Mouse (Mus musculus) ovary, postnatal 10 days (tissue): ENCODE measurements at regions not wholly inside any gene's neighbourhood (a gene's known extent, or its start where the extent isn't known, plus 50 kb on each side); places are given as distances from the start of the nearest gene placed in this dataset.

ENCODE experiments used
- DNase-seq: peaks from one replicate; pipeline ENCODE4 v3.0.0; 2022; ENCODE audit warnings: low spot score

DNA sequence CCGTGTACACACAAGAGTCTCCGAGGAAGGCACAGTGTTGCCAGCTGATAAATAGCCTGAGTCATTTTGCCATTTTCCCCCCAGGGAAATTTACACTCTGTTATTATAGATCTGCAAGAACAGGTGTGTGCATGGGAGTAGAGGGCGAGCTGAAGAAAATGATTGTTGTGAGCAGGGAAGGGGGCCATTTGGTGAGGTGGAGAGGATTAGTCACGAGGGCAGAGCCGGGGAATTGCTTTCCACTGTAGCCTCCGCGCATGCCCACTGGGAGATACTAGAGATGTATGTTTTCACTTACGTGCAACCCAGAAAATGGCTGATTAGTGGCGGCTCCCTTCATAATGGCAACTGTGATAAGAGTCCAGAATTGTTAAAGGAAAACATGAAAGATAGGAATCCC is 185.3 kb upstream of the Krr1 start:
- no peak for DNase-seq

DNA sequence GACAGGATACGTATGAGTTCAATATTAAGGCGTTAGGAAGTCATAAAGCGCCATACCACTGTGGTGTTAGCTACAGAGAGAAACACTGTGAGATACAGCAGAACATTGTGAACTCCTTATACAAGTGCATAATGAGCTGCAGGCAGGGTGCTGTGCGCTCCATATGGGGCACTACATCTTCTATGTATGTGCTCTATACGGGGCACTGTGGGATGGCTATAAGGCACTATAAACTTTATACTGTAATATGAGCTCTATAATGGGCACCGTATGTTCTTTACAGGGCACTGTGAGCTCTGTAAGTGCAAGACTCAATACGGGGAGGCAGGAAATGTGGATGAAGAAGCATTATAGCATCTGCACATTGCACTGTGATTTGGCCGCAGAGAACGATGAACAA is 183.2 kb upstream of the Krr1 start:
- no peak for DNase-seq

DNA sequence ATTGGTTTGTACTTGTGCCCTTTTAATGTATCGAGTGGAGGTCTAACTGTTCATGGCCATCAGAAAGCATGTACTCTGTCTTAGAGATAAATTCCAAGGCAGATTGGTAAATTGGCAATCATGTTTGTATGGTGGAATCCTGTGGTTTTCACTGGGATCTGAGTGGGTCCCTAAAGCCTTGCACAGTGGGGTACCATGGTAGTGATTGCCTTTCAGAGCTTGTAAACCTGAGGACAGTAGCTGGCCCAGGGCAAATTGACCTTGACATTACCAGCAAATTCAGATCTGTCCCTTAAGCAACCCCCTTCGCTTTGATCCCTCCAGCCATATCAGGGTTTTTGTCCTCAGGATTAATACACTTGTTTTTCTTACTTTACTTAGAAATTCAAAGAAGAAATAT is 181.6 kb upstream of the Krr1 start:
- DNase-seq: no peak

DNA sequence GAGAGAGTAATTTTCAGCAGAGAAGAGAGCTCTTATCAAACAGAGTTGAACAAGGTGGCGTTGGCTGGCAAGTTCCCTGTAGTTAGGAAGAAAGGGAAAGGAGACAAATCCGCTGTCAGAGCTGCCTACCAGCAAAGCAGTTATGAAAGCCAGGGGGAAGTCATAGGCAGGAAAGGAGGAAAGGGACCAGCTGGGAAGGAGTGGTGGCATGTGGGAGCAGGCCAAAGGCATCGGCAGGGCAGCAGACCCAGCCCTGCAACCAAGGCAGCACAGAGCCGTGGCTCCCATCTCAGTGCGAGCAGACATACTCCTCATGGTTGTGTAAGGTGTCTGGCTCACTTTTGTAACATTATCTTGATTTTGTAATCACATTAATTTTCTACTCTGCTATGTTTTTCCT is 177.4 kb upstream of the Krr1 start:
- no peak for DNase-seq

DNA sequence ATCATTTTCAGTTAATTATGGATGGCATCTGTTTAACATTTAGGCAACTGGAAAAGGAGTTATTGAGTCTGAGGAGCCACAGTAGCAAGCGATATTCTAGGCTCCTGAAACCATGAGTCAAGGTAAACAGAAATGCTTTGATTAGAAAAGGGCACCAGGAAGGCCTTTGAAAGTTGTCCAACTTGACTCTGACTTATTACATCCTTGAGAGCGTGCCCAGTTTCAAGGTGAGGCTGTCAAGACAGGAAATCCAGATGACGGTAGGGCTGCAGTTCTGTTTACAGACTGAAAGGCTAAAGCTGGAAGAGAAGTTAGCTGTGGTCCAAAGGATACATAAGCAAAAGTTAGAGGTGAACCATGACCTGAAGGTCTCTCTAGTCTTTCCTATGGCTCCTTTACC is 176.7 kb upstream of the Krr1 start:
- no peak for DNase-seq

DNA sequence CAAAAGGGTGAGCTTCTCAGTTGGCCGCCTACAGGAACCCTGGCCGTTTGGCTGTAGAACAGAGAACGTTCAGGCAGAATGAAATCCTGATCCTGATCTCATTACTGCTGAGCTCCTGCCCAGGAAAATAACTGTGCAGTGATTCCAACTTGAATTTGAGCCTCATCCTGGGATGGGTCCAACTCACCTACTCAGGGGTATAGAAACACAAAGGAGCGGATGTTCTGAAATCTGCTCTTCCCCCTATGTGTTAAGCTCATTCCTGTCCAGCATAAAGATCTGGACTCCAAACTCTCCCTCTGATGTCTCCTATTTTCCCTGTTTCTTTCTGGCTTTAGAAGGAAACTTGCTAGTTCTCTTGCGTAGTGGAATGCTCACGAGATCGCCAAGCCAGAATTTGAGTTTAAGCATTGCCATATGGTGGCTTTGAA is 173.6 kb upstream of the Krr1 start:
- DNase-seq: no peak

DNA sequence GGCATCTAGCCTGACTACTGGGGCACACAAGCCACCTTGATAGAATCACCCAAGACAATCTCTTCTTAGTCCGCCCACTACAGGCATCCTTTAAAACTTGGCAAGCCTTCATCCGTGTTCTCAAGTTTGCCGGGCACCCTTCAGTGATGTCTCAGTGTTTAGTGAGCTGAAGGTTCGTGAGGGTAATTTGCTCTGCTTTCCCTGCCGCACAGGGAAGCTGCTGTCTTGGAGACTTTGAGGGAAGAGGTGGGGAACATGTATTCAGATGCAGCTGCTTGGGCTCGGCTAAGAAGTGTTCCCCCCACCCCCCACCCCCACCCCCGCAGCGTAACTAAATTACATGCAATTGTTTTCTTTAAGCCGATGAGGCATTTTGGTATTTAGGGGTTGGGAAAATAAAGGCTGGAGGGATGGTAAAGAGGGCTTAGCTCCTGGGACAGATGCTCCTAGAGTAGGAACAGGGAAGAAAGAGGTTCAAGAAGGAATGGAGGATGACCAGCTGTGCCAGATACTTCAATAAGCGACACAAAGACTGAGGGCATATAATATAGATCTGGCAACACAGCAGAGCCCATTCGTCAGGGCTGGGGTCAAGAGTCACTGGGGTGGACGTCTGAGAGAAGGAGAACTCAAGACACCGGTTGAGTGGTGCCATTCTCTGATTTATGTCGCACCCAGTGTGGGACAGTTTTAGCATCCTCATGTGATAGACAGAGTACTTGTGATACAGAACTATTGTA is 172.4 kb upstream of the Krr1 start:
- no peak for DNase-seq

DNA sequence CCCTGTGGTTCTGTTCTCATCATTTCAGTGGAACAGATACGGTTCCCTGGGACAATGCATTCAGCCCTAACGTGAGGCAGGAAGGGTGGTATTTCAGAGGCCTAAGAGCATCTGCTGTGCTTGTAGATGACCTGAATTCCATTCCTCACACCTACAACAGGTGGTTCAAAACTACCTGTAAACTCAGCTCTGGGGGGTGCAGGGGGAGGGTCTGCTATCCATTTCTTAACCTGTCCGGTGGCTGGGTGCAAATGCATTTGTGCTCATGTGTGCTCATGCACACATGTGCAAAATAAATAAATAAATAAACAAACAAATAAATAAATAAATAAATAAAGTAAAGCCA is 171.9 kb upstream of the Krr1 start:
- no peak for DNase-seq

DNA sequence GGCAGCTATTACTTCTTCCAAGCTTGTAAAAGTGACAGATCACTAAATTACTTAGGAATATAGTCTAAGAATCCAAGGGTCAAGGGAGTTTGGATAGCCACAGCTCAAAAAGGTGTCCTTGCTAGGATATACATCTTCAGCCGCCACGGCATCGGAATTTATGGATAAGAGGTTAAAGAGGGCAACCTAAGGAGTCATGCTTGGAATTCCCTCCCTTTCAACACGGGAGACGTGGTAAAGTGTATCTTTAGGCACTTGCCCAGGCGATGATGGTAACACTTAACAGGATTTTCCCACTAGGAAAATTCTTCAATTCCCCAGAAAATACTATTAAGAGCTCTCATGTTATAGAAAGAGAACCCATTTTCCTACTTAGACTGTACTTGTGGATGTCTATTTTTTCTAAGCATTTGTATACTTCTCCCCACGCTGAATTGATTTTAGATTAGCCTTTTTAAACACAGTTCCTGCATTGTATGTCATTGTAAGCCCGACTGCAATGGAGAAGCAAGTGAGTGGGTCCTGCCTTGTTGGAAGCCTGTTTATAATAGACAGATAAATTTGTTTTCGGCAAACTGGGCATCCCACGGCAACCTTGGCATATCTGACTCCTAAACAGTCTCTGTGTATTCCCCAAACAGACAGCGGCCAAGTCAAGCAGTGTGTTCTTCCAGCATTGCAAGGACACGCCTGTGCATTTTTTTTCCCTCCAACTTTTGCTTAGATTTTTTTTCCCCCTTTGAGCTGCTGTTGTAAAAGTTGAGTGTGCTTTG is 171.3 kb upstream of the Krr1 start:
- DNase-seq: no peak

DNA sequence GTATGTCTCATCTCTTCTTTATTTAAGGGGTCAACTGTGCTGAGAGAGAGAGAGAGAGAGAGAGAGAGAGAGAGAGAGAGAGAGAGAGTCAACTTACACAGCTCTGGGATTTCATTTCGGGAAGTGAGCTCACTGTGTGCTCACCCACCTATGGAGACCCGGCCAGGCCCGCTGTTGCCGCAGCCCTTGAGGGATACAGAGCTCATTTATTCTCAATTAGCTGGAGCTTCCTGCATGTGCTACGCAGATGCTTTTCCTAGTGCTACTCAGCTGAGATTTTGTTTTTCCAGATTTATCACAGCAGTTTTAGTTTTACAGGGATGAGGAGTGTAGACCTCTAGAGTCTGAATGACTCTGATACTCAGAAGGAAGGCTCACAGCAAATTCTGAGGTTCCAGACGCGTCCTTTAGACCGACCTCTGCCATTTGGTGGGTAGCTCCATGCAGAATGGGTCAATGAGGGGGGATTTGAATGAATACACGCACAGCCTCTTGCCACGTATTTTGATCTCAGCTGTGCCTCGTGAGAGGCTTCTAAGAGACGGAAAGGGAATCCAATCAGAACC is 170.6 kb upstream of the Krr1 start:
- no peak for DNase-seq

DNA sequence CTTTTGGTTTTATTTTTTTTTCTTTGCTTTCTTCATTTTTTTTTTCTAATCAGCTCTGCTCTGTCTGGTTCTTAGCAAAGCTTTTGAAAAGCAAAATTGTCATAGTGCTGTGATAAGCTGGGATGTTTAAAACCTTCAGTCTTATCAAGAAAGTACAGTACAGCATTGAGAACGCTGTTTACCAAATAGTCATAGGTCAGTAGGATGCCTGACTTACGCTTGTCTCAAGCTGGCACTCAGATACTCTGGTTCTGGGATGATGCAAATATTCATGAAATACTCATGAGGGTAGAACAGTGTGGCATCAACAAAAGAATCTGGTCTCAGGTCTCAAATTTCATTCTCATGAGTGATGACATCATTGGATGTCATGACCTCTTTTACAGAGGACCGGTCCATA is 166.1 kb upstream of the Krr1 start:
- DNase-seq: no peak

DNA sequence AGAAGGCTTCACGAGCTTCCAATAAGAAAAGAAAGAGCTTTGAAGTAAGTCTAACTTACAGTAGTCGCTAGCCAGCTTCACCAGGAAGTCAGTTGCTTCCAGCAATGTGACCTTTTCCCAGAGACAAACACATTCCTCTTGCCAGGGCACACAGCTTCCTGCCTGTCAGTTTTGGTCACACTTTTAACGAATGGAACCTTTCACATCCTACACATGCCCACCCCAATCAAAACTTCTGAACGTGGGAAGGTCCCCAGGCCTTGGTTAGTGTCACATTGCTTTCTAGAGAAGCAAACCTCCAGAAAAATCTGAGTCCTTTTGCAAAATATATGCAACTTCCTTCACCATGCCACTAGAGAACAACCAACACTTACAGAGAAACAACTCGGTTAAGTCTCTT is 165.5 kb upstream of the Krr1 start:
- DNase-seq: no peak

DNA sequence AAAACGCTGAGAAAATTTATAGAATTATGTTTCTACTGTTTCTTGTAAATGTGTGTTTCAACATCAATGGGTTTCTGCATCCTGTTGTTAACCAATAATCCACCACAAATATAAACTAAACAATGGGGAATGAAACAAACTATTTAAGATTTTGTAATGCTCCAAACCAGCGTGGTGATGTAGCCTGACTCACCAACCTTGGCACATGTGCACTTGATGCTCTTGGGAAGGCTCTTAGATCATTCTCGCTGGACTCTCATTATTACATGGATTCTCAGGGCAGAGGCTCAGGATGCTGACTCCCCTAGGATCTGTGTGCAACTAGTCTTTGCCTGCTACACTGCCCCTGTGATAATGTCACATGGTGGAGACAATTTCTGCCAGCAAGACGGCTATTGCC is 158.7 kb upstream of the Krr1 start:
- no peak for DNase-seq

DNA sequence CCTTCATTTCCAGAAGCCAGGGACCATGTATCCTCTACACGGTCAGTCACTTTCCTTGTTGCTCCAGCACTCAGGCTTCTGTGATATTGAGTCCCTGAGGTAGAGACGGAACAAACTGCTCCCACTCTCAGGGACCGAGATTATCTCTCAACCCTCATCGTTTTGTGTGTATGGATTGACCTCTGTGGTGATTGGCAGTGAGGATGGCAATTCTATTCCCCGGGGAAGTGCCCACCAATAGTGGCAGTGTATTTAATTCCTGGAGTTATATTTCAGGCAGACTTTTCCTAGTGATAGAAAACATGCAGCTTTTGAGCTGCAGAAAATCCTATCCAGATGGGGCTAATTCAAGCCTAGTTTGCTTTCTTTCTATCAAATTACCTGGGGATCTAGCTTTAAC is 157.8 kb upstream of the Krr1 start:
- DNase-seq: no peak

DNA sequence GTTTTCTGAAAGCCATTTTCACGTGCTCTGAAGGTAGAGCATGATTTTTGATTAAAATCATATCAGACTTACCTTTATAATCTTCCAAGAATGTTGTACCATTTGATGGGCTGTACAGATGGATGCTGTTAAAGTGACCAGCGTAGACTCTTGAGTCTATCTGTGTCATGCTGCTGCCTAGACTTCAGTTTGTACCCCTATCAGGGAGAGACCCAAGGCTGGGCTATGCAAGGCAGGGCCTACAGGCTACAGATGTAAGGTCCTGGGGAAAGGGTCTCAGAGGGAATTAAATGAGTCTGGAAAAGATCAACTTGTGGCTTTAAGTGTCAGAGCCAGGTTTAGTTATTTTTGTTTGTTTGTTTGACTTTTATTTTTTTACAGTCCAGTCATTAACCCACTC is 157.3 kb upstream of the Krr1 start:
- DNase-seq: no peak

DNA sequence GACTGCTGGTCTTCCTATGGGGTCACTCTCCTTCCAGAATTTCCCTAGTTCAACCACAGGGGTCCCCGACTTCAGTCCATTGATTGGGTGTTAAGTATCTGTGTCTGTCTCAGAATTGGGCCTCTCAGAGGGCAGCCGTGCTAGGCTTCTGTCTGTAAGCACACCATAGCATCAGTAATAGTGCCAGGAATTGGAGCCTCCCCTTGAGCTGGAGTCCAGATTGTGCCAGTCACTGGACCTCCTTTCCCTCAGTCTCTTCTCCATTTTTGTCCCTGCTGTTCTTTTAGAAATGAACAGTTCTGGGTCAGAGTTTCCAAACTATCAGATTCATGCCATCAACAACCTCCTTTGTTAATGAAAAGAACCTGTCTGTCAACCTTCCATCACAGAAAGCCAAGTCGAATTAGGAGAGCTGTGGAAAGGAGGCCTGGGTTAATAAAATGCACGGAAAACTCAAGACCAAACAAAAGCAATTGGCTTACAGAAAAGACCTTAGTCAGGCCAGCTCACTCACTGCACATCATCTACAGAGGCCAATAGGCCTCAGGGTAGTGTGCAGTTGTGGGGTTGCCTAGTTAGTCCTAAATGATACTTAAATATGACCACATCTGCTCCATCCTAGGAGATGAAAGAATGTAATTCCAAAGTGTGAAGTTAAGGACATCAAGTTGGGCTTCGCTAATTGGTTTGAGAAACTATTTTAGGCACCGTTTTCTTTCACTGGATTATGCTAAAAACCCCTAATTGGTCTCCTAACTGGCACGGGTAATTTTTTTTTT is 156.5 kb upstream of the Krr1 start:
- DNase-seq: no peak

DNA sequence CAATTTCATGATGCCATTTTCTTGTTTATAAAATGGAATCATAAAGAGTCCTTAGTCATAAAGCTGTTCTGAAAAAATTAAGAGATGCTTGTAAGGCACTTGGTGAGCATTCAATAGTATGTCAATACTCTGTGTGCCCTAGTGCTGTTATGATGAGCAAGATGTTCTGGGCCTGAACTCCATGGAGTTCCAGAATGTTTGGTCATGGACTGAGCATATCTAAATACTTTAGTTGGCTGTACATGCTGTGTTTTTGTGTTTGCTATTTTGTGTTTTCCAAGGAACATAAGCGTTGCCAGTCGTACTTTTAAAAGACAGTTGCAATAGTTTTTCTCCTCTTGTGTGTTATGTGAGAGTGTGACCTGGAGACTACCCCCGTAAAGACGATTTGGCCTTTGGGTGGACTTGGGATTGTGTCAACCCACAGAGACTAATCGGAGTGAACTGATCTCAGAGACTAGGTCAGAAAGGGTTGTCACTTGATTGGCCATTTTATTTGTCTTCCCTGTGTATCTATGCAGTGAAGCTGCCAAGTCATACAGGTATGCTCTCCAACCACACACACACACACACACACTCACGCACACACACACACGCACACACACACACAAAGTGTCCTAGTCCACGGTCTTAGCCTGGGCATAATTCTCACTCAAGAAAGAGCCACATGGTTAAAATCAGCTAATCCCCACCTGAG is 152.6 kb upstream of the Krr1 start:
- DNase-seq: no peak

DNA sequence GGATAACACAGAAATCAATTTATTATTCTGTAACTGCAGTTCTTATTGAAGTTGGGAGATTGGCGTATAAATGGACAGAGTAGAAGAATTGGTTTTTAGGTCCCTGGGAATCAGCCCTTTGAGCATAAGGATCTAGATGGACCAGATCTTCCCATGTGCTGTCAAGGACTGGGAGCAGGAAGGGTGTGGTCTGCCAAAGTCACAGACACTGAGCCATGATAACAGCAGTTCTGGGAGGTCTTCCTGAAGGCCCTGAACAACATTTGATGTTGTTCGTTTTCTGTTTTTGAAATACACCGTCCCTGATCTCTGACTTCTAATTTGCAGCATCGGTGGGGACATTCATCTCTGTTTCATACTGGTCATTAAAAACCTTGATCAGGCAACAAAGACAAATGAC is 147.6 kb upstream of the Krr1 start:
- no peak for DNase-seq

DNA sequence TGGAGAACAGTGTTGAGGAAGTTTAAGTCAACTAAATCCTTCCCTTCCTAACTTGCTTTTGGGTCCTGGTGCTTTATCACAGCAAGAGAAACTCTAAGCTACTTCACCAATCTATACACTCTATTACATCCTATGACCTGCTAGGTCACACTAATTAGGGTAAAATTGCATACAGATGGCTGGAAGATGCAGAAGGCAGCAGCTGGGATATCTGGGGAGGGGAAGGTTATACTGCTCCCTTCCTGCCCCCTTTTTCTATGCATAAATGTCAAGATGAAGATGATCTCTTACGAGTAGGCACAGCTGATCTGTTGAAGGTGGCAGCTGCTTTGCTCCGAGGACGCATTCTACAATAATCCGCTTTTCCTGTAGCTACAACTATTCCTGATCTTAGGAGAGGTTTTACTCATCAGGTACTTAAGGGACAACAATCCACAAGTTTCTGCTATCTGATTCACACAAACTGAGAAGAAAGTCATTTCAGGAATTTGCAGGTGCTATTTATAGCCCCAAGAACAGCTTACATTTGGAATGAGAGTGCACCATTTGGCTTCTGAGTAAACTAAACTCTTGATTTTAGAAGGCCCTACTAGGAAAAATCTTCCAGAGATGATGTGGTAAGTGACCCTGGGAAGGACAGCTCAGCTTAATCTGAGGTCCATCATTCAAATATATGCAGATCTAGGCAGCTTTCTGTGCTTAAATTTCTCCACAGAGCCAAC is 146.3 kb upstream of the Krr1 start:
- DNase-seq: no peak

DNA sequence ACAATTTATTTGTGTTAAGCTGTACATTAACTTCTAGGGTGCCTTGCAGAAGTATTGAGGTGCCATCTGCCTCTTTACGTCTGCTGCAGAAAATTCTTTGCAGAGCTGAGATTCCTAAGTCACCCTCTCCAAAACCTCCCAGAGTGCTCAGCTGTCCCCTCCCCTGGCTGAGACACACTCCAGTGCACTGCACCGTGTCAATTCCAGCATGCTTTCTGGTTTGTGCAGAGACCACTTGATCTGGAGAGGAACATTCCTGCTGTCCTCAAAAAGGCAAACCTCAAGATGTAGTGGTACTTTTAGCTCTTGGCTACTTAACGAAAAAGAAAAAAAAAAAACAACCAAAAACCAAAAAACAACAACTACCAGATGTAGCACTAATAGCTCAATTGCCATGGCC is 145.2 kb upstream of the Krr1 start:
- no peak for DNase-seq

DNA sequence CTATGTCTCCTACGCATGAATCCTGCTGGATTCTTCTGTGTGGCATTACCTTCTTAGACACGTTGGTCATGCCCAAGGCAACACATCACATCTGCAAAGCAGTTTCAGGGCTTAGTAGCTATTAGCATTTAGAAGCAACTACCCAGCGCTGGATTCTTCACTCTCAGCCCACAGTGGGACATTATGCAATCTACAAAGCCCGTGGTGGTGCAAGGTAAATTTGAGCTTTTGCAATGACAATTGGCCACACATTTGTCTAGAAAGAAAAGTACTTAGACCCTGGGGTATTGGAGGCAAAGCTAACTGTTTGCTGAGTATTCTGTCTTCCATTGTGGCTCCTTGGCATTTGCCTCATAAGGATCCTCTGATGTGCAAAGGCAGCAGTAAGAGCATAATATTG is 144.5 kb upstream of the Krr1 start:
- DNase-seq: no peak

DNA sequence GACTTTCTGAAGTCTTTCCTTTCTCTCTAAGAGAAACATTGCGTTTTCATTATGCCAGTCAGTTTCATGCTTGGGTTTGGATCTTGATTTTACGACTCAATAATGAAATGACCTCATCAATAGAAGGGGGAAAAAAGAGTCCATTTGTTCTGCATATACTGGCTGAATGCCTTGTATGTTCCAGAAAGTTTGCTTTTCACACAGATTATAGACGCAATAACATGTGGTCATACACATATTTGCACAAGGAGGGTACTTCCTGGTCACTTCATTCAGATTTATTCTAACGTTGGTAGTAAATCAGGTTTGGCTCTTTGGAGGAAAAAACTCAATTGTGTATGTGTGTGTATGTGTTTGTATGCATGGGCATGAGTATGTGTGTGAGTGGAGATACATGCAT is 143.9 kb upstream of the Krr1 start:
- no peak for DNase-seq
